Mouse (Mus musculus): ENCODE data around the gene Fam92b. TPM values are rescaled to one million over a fixed set of nuclear protein-coding genes. Genes with fewer than 3 reads are reported as not detected.

Fam92b gene
- polyA plus RNA-seq, 1 experiment from 2014 or later = not detected

DNA sequence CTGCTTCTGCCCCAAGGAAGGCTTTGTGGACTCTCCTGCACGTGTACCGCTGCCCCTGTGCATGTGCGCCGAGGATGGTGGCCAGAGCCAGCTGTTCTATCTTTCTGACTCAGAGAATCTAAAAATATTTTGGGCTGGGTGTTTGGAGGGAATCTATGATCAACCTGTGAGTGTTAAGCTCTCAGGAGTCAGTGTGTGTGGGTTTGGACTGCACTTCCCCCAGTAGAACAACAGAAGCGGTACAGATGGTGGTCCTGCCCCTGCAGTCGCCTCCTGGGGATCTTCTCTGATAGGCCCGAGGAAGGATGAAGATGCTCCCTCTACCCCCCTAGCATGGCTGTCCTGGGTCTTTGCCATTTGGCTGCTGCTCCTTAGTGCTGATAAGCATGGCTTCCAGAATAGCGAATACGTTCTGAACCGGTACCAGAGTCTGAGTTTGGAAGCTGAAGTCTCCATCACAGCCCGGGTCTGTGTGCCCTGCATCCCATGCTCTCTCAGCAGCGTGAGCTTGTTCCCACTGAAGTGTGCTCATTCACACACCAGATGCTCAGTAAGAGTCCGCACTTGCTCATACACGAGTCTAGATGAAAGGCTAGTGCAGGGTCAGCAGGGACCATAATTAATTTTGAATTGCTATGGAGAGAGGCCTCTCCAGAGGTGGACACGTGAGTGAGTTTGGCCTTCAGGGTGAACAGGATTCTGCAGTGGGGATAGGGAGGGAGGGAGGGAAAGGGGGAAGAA is 33.2 kb downstream of the Fam92b start:
- Histone ChIP-seq H3K4me3 (no peak overlapping the region), H3K4me1 (0 out of 2 replicates have a peak, but pooled peaks cover 7% of the 10 kb centered on the region), H3K36me3 (no peaks in the 10 kb centered on the region), H3K9me3 (no peaks in the 10 kb centered on the region), H3K4me2 (no peak overlapping the region), H3K27me3 (no peaks in the 10 kb centered on the region), H3K27ac (no peak overlapping the region), H3K9ac (no peak overlapping the region)
- 63% methylated on average over 15 of the region's 15 CpGs for WGBS
- no peak for ATAC-seq (ENCODE audit: insufficient number of reproducible peaks, low FRiP score, low TSS enrichment, low read depth)

DNA sequence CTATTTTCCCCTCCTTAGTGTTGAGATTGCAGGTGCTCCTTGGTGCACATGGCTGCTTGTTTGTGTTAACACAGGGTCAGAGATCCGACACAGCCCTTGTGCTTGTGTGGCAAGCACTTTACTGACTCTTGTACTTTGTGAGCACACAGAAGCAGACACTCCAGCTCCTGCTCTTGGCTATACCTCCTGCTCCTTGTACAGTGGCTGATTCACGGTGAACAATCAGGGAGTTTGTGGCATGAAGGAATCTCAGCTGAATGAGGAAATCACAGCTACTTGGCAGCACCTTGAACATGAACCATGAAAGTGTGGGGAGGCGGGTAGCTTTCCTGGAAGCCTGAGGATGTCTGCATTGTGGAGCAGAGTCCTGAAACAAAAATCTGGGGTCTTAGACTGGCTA is 36.5 kb downstream of the Fam92b start:
- 67% methylated on average over 3 of the region's 3 CpGs for WGBS
- no peak for ATAC-seq (ENCODE audit: insufficient number of reproducible peaks, low FRiP score, low TSS enrichment, low read depth)
- H3K9ac ChIP-seq = no peak overlapping the region

DNA sequence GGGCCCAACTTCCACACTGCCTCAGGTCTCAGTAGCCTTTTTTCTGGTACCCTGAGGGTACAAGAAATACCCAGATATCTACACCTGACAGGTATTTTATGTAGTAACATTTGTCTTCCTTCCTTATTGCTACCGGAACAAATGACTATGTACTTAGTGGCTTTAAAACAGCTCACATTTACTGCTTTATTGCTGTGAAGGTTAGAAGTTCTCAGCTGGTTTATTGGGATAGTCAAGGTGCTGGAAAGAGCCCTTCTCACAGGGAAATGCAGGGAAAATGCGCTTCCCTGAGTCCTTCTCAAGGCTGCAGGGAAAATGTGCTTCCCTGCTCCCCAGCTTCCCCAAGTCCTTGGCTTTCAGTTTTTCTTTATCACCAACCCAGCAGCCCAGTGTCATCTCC is 38.3 kb downstream of the Fam92b start:
- H3K27me3 ChIP-seq = 0 out of 2 replicates have a peak, but pooled peaks cover 10% of the 10 kb centered on the region
- H3K4me3 ChIP-seq = no peak overlapping the region
- H3K9ac ChIP-seq = no peak overlapping the region
- no peak for ATAC-seq (ENCODE audit: insufficient number of reproducible peaks, low FRiP score, low TSS enrichment, low read depth)
- no peaks in the 10 kb centered on the region for H3K9me3 ChIP-seq
- no peak overlapping the region for H3K4me2 ChIP-seq
- 56% methylated on average over 2 of the region's 2 CpGs for WGBS
- H3K27ac ChIP-seq = no peak overlapping the region
- 0 out of 2 replicates have a peak, but pooled peaks cover 2% of the 10 kb centered on the region for H3K4me1 ChIP-seq
- H3K36me3 ChIP-seq = no peaks in the 10 kb centered on the region

More for the DNA sequence above, 36.5 kb downstream of the Fam92b start:
- no peak overlapping the region for H3K4me3 ChIP-seq
- H3K27ac ChIP-seq = no peak overlapping the region
- no peaks in the 10 kb centered on the region for H3K36me3 ChIP-seq
- 0 out of 2 replicates have a peak, but pooled peaks cover 8% of the 10 kb centered on the region for H3K27me3 ChIP-seq
- no peaks in the 10 kb centered on the region for H3K9me3 ChIP-seq
- no peak overlapping the region for H3K4me2 ChIP-seq
- H3K4me1 ChIP-seq = 0 out of 2 replicates have a peak, but pooled peaks cover 9% of the 10 kb centered on the region

DNA sequence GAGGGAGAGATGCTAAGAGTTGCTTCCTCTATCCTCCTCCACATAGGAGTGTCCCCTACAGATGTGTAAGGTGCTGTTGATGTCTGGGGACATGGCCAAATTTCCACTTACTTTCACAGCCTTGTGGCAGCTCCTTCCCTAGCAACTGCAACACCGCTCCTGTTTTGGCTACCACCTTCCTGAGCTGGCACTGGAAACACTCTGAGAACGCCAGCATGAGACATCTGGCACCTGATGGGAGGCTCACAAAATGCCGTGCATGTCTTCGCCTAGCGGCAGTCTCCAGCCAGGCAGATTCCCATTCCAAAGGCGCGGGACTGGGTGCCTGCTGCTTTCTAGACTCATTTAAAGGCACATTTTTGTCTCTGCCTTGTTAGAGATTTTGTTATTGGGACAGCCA is 40.6 kb downstream of the Fam92b start:
- 0 out of 2 replicates have a peak, but pooled peaks cover 10% of the 10 kb centered on the region for H3K27me3 ChIP-seq
- H3K9ac ChIP-seq = no peak overlapping the region
- H3K27ac ChIP-seq = no peak overlapping the region
- H3K4me3 ChIP-seq = no peak overlapping the region
- WGBS = 53% methylated on average over 7 of the region's 7 CpGs
- H3K36me3 ChIP-seq = no peaks in the 10 kb centered on the region
- no peak for ATAC-seq (ENCODE audit: insufficient number of reproducible peaks, low FRiP score, low TSS enrichment, low read depth)
- 0 out of 2 replicates have a peak, but pooled peaks cover 2% of the 10 kb centered on the region for H3K4me1 ChIP-seq
- H3K4me2 ChIP-seq = no peak overlapping the region
- no peaks in the 10 kb centered on the region for H3K9me3 ChIP-seq

DNA sequence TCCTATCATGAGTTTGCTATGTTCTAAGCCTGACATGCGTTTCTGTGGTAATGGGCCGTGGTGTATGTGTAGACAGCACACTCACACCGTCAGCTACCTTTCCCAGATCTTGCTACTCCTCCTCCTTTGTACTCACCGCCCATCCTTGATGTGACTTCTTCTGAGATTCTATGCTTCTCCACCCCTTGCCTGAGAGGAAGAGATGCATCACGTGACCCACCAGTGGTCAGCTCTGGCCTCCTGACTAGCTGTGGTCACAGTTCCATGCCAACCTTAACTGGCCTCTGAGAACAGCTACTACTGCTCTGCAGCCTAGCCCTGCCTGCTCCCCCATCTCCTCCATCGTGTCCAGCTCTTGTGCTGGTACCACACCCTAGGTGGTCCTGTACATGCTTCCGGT is 41.6 kb downstream of the Fam92b start:
- no peak overlapping the region for H3K4me3 ChIP-seq
- no peak overlapping the region for H3K4me2 ChIP-seq
- 86% methylated on average over 7 of the region's 7 CpGs for WGBS
- H3K9ac ChIP-seq = no peak overlapping the region
- 0 out of 2 replicates have a peak, but pooled peaks cover 10% of the 10 kb centered on the region for H3K27me3 ChIP-seq
- no peaks in the 10 kb centered on the region for H3K36me3 ChIP-seq
- H3K9me3 ChIP-seq = no peaks in the 10 kb centered on the region
- no peak for ATAC-seq (ENCODE audit: insufficient number of reproducible peaks, low FRiP score, low TSS enrichment, low read depth)
- 0 out of 2 replicates have a peak, but pooled peaks cover 2% of the 10 kb centered on the region for H3K4me1 ChIP-seq
- H3K27ac ChIP-seq = no peak overlapping the region

DNA sequence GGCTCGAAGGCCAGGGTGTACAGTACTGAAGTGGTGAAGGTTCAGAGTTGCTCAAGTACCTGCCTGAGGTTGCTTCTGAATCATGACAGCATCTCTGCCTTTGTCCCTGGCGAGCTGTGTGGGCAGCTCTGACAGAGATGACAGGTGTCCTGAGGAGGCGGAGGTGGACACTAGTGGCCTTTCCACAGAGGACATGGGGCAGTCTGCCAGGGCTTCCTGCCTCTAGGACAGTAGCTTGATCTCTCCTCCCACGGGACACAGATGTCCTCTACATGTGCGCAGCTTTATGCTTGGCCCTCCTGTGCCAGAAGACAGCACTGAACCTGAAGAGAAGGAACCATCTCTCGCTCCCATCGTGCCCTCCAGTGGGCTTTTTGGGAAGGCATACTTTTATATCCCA is 44.1 kb downstream of the Fam92b start:
- no peak for ATAC-seq (ENCODE audit: insufficient number of reproducible peaks, low FRiP score, low TSS enrichment, low read depth)

DNA sequence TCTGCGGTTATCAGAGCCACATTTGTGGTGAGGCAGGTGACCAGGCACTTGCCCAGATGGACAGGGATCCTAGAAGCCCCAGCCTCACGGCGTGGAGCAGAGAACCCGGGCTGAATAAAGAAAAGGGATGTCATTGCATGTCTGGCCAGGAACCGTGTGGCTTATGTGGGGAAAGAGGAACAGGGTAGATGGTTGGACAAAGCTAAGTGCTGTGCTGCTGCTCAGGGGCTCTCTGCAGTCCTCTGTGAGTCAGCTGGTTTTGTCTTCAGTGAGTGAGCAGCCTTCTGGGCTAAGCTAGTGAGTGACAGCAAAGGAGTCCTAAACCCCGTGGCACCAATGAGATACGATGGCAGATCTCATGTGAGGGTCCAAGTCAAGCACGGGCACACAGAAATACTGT is 46.1 kb downstream of the Fam92b start:
- WGBS = 80% methylated on average over 8 of the region's 8 CpGs
- Histone ChIP-seq H3K27ac (no peak overlapping the region), H3K4me1 (0 out of 2 replicates have a peak, but pooled peaks cover 8% of the 10 kb centered on the region), H3K27me3 (peaks cover 12% of the 10 kb centered on the region; the same call in 1 of the 2 replicates), H3K9me3 (no peaks in the 10 kb centered on the region), H3K36me3 (no peaks in the 10 kb centered on the region), H3K9ac (no peak overlapping the region), H3K4me2 (no peak overlapping the region), H3K4me3 (no peak overlapping the region)
- no peak for ATAC-seq (ENCODE audit: insufficient number of reproducible peaks, low FRiP score, low TSS enrichment, low read depth)

More for the DNA sequence above, 44.1 kb downstream of the Fam92b start:
- no peak overlapping the region for H3K4me3 ChIP-seq
- no peaks in the 10 kb centered on the region for H3K36me3 ChIP-seq
- 0 out of 2 replicates have a peak, but pooled peaks cover 2% of the 10 kb centered on the region for H3K4me1 ChIP-seq
- 74% methylated on average over 7 of the region's 7 CpGs for WGBS
- H3K4me2 ChIP-seq = no peak overlapping the region
- H3K27ac ChIP-seq = no peak overlapping the region
- 0 out of 2 replicates have a peak, but pooled peaks cover 10% of the 10 kb centered on the region for H3K27me3 ChIP-seq
- no peak overlapping the region for H3K9ac ChIP-seq
- no peaks in the 10 kb centered on the region for H3K9me3 ChIP-seq

DNA sequence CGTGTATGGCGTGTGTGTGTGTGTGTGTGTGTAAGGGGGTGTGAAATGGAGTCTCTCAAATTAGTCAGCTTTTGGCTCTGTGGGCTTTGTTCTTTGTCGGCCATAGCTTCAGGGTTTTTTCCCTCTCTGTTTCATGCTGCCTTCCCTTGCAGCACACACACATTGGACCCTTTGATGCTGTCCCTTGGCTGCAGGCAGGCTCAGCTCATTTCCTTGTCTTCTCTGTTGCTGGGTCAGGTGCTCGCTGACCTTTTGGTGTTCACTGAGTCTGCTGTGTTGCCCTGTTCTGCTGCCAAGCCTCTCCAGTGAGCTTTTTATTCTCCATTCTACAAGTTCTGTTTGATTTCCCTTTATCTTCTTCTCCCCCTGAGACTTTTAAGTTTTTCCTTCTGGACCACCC is 47.7 kb downstream of the Fam92b start:
- Histone ChIP-seq H3K9ac (no peak overlapping the region), H3K27ac (no peak overlapping the region), H3K9me3 (no peaks in the 10 kb centered on the region), H3K4me3 (no peak overlapping the region), H3K4me1 (0 out of 2 replicates have a peak, but pooled peaks cover 8% of the 10 kb centered on the region), H3K4me2 (no peak overlapping the region), H3K27me3 (peaks cover 5% of the 10 kb centered on the region; the same call in 1 of the 2 replicates), H3K36me3 (no peaks in the 10 kb centered on the region)
- 60% methylated on average over 4 of the region's 4 CpGs for WGBS
- ATAC-seq (ENCODE audit: insufficient number of reproducible peaks, low FRiP score, low TSS enrichment, low read depth) = no peak

DNA sequence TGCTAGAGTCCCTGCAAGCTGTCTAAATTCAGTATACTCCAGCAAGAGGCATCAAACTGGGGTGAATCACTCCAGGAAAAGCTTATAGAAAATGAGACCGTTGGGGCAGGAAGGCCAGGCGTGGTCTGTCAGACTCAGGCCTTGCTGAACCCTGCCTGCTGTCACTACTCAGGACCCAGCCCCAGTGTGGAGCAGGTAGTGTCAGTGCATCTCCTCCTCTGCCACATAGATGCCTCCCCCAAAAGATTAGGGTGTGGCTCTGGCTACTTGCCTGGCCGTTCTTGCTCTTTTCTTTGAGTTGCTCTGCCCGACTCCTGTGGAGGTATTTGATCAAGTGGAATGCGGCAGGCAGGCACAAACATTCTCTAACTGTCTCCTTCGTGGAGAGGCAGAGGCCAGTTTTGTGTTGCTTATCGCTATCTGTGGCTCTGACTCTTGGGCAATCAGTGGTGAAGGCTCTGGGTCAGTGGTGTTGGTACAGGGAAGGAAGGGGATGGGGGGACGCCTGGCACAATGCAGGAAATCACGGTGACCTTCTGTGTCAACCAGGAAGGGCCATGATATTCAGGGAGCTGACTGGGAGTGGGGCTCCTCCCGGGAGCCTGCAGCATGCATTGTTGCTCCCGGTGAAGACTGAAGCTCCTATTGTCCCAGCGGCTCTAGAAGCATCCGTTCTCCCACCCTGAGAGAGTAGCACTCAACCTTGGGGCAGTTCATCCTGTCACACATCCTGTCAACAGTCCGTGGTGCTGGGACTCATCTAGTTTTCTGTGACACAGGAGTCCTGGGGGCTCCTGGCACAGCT is 50.7 kb downstream of the Fam92b start:
- H3K9ac ChIP-seq = no peak overlapping the region
- no peaks in the 10 kb centered on the region for H3K9me3 ChIP-seq
- peak overlapping the region; percentile 47; the same call in 1 of the 2 replicates for H3K27ac ChIP-seq
- H3K4me2 ChIP-seq = no peak overlapping the region
- no peak overlapping the region for H3K4me3 ChIP-seq
- H3K27me3 ChIP-seq = peaks cover 5% of the 10 kb centered on the region; the same call in 1 of the 2 replicates
- ATAC-seq (ENCODE audit: insufficient number of reproducible peaks, low FRiP score, low TSS enrichment, low read depth) = no peak
- H3K36me3 ChIP-seq = no peaks in the 10 kb centered on the region
- 47% methylated on average over 14 of the region's 14 CpGs for WGBS
- H3K4me1 ChIP-seq = 0 out of 2 replicates have a peak, but pooled peaks cover 8% of the 10 kb centered on the region

DNA sequence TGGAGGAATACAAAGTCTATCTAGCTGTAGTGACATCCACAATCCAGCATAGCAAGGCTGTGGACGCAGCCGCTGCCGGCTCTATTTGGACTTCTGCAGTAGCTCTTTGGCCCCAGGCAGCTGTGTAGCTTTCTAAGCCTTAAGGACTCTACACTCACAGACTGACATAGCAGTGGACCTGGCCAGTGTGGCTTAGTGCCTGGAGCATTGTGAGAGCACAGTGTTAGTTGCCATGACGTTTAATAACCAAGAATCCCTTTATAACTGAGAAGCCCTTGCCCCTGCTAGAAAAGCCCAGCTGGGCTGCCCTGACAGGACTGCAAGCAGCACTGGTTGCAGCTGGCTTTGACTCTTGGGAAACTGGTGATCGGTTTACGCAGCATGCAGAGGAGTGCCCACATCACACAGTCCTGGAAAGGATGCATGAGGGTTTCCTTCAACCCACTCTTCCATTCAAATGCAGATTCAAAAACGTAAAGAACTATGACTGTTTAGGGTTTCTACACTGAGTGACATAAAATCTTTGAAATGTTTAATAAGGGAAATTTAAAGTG is 52.4 kb downstream of the Fam92b start:
- H3K4me3 ChIP-seq = no peak overlapping the region
- no peak overlapping the region for H3K27ac ChIP-seq
- no peaks in the 10 kb centered on the region for H3K36me3 ChIP-seq
- 59% methylated on average over 7 of the region's 7 CpGs for WGBS
- H3K9me3 ChIP-seq = no peaks in the 10 kb centered on the region
- no peak overlapping the region for H3K9ac ChIP-seq
- H3K4me2 ChIP-seq = no peak overlapping the region
- 0 out of 2 replicates have a peak, but pooled peaks have one; percentile 40 for ATAC-seq (ENCODE audit: insufficient number of reproducible peaks, low FRiP score, low TSS enrichment, low read depth)
- H3K4me1 ChIP-seq = peaks cover 11% of the 10 kb centered on the region; the same call in 1 of the 2 replicates
- peaks cover 9% of the 10 kb centered on the region; the same call in 1 of the 2 replicates for H3K27me3 ChIP-seq

DNA sequence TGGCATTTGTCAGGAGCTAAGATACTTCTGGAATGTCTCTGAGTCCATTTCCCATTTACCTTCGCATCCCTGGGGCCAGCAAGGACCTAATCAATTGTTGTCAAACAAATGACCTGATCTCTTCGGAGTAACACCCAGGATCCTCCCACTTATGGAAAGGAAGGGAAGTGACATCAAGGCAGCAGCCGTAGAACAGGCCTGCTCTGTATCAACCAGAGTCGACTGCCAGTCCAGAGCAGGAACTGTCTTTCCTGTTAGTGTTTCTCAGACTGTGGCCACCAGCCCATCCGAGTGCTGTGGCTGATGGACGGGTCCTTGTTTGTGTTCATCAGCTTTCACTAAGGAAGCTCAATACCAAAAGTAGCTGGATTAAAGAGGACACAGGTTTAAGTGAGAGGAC is 53.0 kb downstream of the Fam92b start:
- Histone ChIP-seq H3K36me3 (no peaks in the 10 kb centered on the region), H3K4me1 (peaks cover 11% of the 10 kb centered on the region; the same call in 1 of the 2 replicates), H3K27me3 (peaks cover 9% of the 10 kb centered on the region; the same call in 1 of the 2 replicates), H3K4me3 (no peak overlapping the region), H3K27ac (no peak overlapping the region), H3K9me3 (no peaks in the 10 kb centered on the region), H3K4me2 (no peak overlapping the region), H3K9ac (no peak overlapping the region)
- WGBS = 36% methylated on average over 6 of the region's 6 CpGs
- ATAC-seq (ENCODE audit: insufficient number of reproducible peaks, low FRiP score, low TSS enrichment, low read depth) = no peak
